Mouse (Mus musculus) erythroblast, embryonic 14.5 days (primary cell): ENCODE results near the gene Cyp39a1.

Source experiments
- GATA1 ChIP-seq: IDR thresholded peaks from 2 replicates; pipeline ENCODE4 v1.6.1; 2012; ENCODE audit warnings: low read length, inconsistent platforms, mixed read lengths
- TAL1 ChIP-seq: IDR thresholded peaks from 3 replicates; pipeline ENCODE4 v1.6.1; 2012; ENCODE audit warnings: low read length, inconsistent platforms, mixed read lengths

DNA sequence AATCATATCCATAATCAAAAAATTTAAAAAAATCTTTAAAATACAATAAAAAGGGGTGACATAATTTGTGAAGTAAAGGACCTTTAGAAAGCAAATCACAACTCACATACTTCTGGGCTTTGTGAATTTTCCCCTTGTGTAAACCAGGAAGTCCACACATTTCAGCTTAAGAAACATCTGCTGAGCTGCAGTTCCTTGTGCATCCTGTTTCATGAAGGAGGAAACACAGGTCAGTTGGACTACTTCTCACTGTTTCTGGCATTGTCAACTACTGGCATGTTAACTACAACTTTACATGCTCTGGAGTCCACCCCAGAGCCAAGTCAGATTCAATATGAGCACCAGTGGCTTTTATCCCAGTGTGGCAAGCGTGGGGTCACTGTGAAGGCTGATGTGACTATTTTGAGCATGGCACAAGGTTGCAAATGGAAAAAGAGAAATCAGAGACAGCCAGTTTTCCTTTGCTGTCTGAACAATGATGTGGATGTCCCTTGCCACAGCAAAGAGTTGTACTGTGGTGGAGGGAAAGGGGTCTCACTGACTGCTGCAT lies 127.6 kb downstream of the Cyp39a1 start:
- TF ChIP-seq GATA1: no peak
- TF ChIP-seq TAL1: no peak
